35 mouse cellular contexts compared by ENCODE assay signal in the genomic region with DNA sequence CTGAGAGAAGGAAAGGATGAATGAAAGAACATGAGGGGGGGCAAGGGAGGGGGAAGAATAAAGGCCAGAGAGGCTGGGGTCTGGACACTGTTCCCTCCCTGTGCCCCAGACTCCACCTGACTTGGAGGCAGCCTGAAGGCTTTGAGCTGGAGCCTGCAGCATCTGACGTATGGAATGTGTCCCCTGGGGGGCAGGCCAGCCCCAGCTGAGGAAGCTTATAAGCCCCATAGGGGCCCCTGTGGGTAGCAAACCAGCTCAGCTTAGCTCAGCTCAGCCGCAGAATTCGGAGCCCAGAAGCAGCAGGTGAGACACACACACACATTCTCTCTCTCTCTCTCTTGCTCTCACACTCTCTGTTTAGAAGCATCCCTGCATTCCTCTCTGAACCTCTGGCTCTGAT. TPM values are rescaled to one million over a fixed set of nuclear protein-coding genes. Genes with fewer than 3 reads are reported as not detected.
DNase-seq lines count a peak whose midpoint lies in the region; ATAC-seq lines count a peak whose summit lies in the region.
"Had no signal": no experiment of that assay in that cellular context is flagged by ENCODE, and none has a peak within 500 bp of the region (broad histone marks: within the 10 kb centered on the region; RNA-seq: fewer than 3 reads in every experiment).

A gene (plus strand): TSS at position 249 of the 400 bp plus-strand sequence.

- no peaks in the 10 kb centered on the region for H3K36me3 ChIP-seq in limb, embryonic 13.5 days
- H3K36me3 ChIP-seq in limb, embryonic 10.5 days, result no peaks in the 10 kb centered on the region
- no peaks in the 10 kb centered on the region for H3K36me3 ChIP-seq in embryonic facial prominence, embryonic 14.5 days (ENCODE audit: control insufficient read depth, insufficient read depth, low read length)
- H3K36me3 ChIP-seq: embryonic facial prominence, embryonic 12.5 days; forebrain, embryonic 12.5 days; heart, embryonic 12.5 days; hindbrain, embryonic 12.5 days; hindbrain, embryonic 15.5 days had no signal

- H3K4me1 ChIP-seq in limb, embryonic 13.5 days, result peaks cover 12% of the 10 kb centered on the region
- peaks cover 24% of the 10 kb centered on the region for H3K4me1 ChIP-seq in limb, embryonic 10.5 days
- H3K4me1 ChIP-seq in embryonic facial prominence, embryonic 14.5 days (ENCODE audit: control insufficient read depth, insufficient read depth, low read length), result no peaks in the 10 kb centered on the region
- H3K4me1 ChIP-seq: heart, embryonic 12.5 days; hindbrain, embryonic 15.5 days had no signal

- WGBS in limb, embryonic 13.5 days, result 15% methylated on average over 3 of the region's 3 CpGs
- WGBS in limb, embryonic 10.5 days, result 24% methylated on average over 3 of the region's 3 CpGs
- WGBS in embryonic facial prominence, embryonic 14.5 days, result 5% methylated on average over 2 of the region's 3 CpGs

- no peak for ATAC-seq in limb, embryonic 13.5 days (ENCODE audit: low FRiP score, low read depth)
- peak; percentile 59; the same call in 1 of the 2 replicates for ATAC-seq in embryonic facial prominence, embryonic 14.5 days (ENCODE audit: low read depth)
- ATAC-seq: activated CD4-positive, CD25-positive, alpha-beta regulatory T cell, adult 4 months; forebrain, embryonic 16.5 days; intestine, postnatal 0 days had no signal

- H3K4me2 ChIP-seq in limb, embryonic 13.5 days (replicated peaks), result no peak within 1 kb of the TSS
- H3K4me2 ChIP-seq in embryonic facial prominence, embryonic 14.5 days (ENCODE audit: low read depth, low read length), result no peak within 1 kb of the TSS
- H3K4me2 ChIP-seq: embryonic facial prominence, embryonic 12.5 days; forebrain, embryonic 12.5 days; heart, embryonic 12.5 days; hindbrain, embryonic 12.5 days; hindbrain, embryonic 15.5 days had no signal

- peaks cover 20% of the 10 kb centered on the region for H3K27me3 ChIP-seq in limb, embryonic 13.5 days
- peaks cover 21% of the 10 kb centered on the region; the same call in 1 of the 2 replicates for H3K27me3 ChIP-seq in limb, embryonic 10.5 days (ENCODE audit: low read depth, poor library complexity, severe bottlenecking)
- H3K27me3 ChIP-seq in embryonic facial prominence, embryonic 14.5 days (replicated peaks; ENCODE audit: control insufficient read depth, insufficient read depth, low read length), result no peaks in the 10 kb centered on the region
- H3K27me3 ChIP-seq: hindbrain, embryonic 15.5 days had no signal

- H3K27ac ChIP-seq in limb, embryonic 13.5 days, result no peak within 1 kb of the TSS
- no peak within 1 kb of the TSS for H3K27ac ChIP-seq in limb, embryonic 10.5 days
- H3K27ac ChIP-seq in embryonic facial prominence, embryonic 14.5 days (replicated peaks; ENCODE audit: low read depth, low read length), result no peak within 1 kb of the TSS
- H3K27ac ChIP-seq: embryonic facial prominence, embryonic 12.5 days; forebrain, embryonic 12.5 days; hindbrain, embryonic 12.5 days; hindbrain, embryonic 15.5 days had no signal

- 0 out of 2 replicates have a peak within 1 kb of the TSS, but pooled peaks have one; percentile 10 for H3K9ac ChIP-seq in limb, embryonic 13.5 days
- H3K9ac ChIP-seq in embryonic facial prominence, embryonic 14.5 days (ENCODE audit: low read depth, low read length), result no peak within 1 kb of the TSS
- H3K9ac ChIP-seq: embryonic facial prominence, embryonic 12.5 days; forebrain, embryonic 12.5 days; heart, embryonic 12.5 days; hindbrain, embryonic 12.5 days; hindbrain, embryonic 15.5 days had no signal

- no peak within 1 kb of the TSS for H3K4me3 ChIP-seq in limb, embryonic 13.5 days
- H3K4me3 ChIP-seq in limb, embryonic 10.5 days, result no peak within 1 kb of the TSS
- no peak within 1 kb of the TSS for H3K4me3 ChIP-seq in embryonic facial prominence, embryonic 14.5 days (ENCODE audit: low read depth, low read length)
- H3K4me3 ChIP-seq: embryonic facial prominence, embryonic 12.5 days; erythroblast, embryonic 14.5 days; forebrain, embryonic 12.5 days; heart, embryonic 12.5 days; hindbrain, embryonic 12.5 days; hindbrain, embryonic 15.5 days had no signal

- no peak for DNase-seq in limb, embryonic 10.5 days (ENCODE audit: low spot score)
- DNase-seq in A20 (ENCODE audit: low read depth, low spot score) (peak; percentile 83), NIH3T3 (ENCODE audit: low read depth) (peak; percentile 23)
- DNase-seq in embryonic facial prominence, embryonic 14.5 days (ENCODE audit: low spot score), result peak; percentile 41
- DNase-seq in layer of hippocampus, postnatal 25 days (ENCODE audit: extremely low spot score in 1 of 2, low spot score in 1 of 2), result no peak
- no peak for DNase-seq in adrenal gland, adult 18-20 months (ENCODE audit: low spot score in 2 of 2)
- DNase-seq in adrenal gland, adult 2 months, result no peak
- DNase-seq: adrenal gland, postnatal 14 days; B cell, adult 2 months; cerebellum, adult 11 months; cerebellum, adult 2 months; cerebellum, adult 9-11 months; cerebellum, postnatal 25 days; embryo, embryonic 11 days; gastrocnemius, postnatal 10 days; gastrocnemius, postnatal 36 days; heart, postnatal 14 days had no signal

- no peaks in the 10 kb centered on the region for H3K9me3 ChIP-seq in limb, embryonic 13.5 days
- H3K9me3 ChIP-seq in limb, embryonic 10.5 days (replicated peaks), result no peaks in the 10 kb centered on the region
- no peaks in the 10 kb centered on the region for H3K9me3 ChIP-seq in embryonic facial prominence, embryonic 14.5 days (ENCODE audit: control insufficient read depth, low read length)
- H3K9me3 ChIP-seq: forebrain, embryonic 12.5 days; heart, embryonic 12.5 days; hindbrain, embryonic 12.5 days; hindbrain, embryonic 15.5 days had no signal

RNA-seq across cellular contexts. Expression of the gene that starts here (rescaled TPM):
- 0.20 and 0.27 TPM in 2 replicates for polyA plus RNA-seq in limb, embryonic 13.5 days (2015; fragmentation: Nextera tagmentation; extraction: Ambion mirVana)
- polyA plus RNA-seq in limb, embryonic 10.5 days (2016; fragmentation: Nextera tagmentation; extraction: Ambion mirVana), result not detected in 2 replicates
- 0.14 TPM in 1 of 2 replicates, not detected in the other for polyA plus RNA-seq in embryonic facial prominence, embryonic 14.5 days (2014; fragmentation: Nextera tagmentation; extraction: Ambion mirVana)
- total RNA-seq in layer of hippocampus, postnatal 25 days (2021), result not detected
- total RNA-seq in adrenal gland, adult 18-20 months (2021), result not detected
- not detected for total RNA-seq in adrenal gland, adult 2 months (2021)
- not detected in 2 replicates for polyA plus RNA-seq in adrenal gland, adult 2 months (2012; rRNA removed)
- total RNA-seq: adrenal gland, postnatal 14 days; adrenal gland, postnatal 4 days; gastrocnemius, adult 18-20 months; gastrocnemius, postnatal 10 days; gastrocnemius, postnatal 36 days; granulocyte monocyte progenitor cell, adult 5-6 weeks; heart, adult 8-10 months; heart, postnatal 14 days; hematopoietic stem cell, adult 5-6 weeks; MEL had no signal
- polyA plus RNA-seq: activated CD4-positive, CD25-positive, alpha-beta regulatory T cell, adult 4 months; cerebellum, adult 2 months; cortical plate, adult 2 months; erythroblast, embryonic 14.5 days; forebrain, embryonic 12.5 days; intestine, embryonic 14.5 days; intestine, postnatal 0 days had no signal

Comparison
In these comparisons a context has a peak if more than half of its experiments do, and no peak if none do; other contexts are left out.
1. Peak in DNase-seq and ATAC-seq in embryonic facial prominence, embryonic 14.5 days; RNA of the gene not detected or under 1 TPM.
2. DNase-seq: peak in A20 (single experiment) and NIH3T3 (single experiment); none in limb, embryonic 10.5 days (single experiment), layer of hippocampus, postnatal 25 days (0 of 2), adrenal gland, adult 18-20 months (0 of 2) and adrenal gland, adult 2 months (single experiment).